Mouse (Mus musculus) testis, postnatal 10 days (tissue): ENCODE data around the gene Letm1.
A peak's percentile ranks its signal among the peaks of the same experiment; 100 is the strongest.

ENCODE experiments used
- DNase-seq: peaks from one replicate; pipeline ENCODE4 v3.0.0; 2021; ENCODE audit warnings: low spot score

Letm1 gene

DNA sequence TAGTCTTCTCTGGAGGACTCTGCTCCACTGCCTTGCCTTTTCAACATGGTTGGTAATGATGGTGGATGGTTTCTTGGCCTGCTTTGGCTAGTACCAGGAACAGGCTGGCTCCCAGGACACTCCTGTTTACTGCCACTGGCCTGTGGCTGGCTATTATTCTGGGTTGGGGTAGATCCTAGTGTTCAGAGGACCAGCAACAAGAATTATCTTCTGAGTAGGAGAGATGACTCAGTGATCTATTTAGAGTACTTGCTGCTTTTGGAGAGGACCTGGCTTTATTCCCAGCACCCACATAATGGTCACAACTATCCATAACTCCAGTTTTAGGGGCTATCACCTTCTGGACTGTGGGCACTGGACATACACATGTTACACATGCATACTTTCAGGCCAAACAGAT is 44.3 kb downstream of the Letm1 start:
- no peak for DNase-seq

- DNase-seq: peak; percentile 87
Measured at GRCm38 (mm10) chr5:33737903-33738321, 44.7 kb downstream of the Letm1 start.

GRCm38 (mm10) chr5:33736230-33736629 is 46.4 kb downstream of the Letm1 start:
- DNase-seq: no peak

DNA sequence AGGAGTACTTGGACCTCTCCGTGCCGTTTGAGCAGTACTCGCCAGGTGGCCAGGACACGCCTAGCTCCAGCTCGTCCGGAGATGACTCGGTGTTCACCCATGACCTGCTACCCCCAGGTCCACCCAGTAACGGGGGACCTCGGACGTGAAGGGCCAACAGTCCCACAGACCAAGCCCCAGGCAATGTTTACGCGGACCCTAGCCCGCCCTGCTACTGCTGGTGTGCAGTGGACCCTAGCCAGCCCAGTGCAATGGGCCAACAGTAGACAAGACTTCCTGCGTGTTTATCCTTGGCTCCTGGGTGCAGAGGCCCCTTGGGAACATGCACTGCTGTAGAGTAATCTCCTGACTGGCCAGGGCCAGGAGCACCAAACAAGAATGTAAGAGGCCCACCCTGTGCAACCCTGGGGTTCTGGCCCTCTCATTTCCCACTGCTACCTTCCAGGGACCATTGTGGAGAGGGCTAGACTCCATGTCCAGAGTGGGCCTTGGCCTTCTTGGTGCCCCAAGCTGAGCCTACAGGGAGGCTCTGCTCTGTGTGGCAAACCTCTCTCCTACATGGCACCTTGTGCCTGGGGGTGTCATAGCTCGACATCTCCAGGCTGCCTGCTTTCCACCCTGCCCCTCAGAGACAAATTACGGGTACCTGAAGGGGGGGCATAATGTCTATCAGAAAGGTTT is 47.1 kb downstream of the Letm1 start:
- no peak for DNase-seq

GRCm38 (mm10) chr5:33733837-33734236 is 48.8 kb downstream of the Letm1 start:
- no peak for DNase-seq

DNA sequence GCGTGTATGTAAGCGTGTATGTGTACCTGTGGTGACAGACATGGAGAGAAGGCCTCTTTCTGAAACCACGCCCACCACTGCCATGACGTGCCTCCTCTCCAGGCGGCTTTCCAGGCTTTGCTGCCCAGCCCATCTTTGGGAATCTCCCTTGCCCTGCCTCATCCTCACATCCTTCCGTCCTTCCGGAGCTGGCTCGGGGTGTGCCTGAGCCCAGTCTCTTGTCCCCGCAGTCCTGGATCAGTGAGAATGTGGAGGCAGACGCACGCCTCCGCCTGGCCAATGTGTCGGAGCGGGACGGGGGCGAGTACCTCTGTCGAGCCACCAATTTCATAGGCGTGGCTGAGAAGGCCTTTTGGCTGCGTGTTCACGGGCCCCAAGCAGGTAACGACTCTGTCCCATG is 51.6 kb downstream of the Letm1 start:
- no peak for DNase-seq

GRCm38 (mm10) chr5:33730516-33730915 is 52.1 kb downstream of the Letm1 start:
- DNase-seq: no peak

- peak; percentile 33 for DNase-seq
Measured at GRCm38 (mm10) chr5:33728841-33729240, 53.8 kb downstream of the Letm1 start.

DNA sequence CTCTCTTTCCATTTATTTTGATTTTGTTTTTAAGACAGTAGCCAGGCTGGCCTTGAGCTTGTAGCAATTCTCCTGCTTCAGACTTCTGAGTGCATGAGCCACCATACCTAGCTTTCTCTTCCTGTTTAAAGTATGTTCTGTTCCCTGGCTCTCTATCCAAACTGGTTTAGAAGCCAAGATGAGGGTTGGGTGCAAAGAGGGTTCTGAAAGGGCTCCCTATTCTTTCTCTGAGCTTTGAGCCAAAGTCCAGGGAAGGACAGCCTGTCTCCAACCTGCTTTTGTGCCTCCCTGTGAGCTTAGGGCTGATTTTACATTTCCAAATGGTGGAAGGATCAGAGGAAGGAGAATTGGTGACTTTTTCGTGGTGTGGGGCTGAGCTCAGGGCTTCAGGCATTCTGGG is 55.7 kb downstream of the Letm1 start:
- no peak for DNase-seq

- no peak for DNase-seq
Measured at GRCm38 (mm10) chr5:33726081-33726647, 56.5 kb downstream of the Letm1 start.

- no peak for DNase-seq
Measured at GRCm38 (mm10) chr5:33723641-33724465, 58.8 kb downstream of the Letm1 start.

DNA sequence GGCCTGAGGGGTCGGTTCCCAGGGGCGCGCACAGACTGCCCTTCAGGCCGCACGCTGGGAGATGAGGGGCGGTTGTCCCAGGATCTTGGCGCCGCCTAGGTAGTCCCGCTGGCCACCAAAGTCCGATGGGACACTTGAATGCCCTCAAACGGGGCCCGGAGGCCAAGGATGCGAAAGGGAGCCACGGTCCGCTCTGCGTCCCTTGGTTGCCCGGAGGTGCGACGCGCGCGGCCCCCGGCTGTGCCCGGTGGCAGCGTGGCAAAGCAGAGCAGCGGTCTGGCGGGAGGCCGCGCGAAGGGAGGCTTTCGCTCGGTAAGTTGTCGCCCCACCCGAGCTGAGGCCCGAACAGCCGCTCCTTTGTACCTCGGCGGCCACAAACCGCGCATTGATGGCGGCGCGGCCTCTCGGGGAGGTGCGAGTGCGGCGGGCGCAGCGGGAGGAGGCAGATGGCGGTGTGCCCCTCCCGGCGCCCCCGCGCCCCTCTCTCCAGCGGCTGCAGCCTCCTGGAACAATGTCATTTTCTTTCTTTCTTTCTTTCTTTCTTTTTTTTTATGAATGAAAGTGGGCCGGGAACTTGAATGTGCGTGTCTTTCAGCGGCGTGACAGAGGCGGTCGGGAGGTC is 59.5 kb downstream of the Letm1 start:
- no peak for DNase-seq

DNA sequence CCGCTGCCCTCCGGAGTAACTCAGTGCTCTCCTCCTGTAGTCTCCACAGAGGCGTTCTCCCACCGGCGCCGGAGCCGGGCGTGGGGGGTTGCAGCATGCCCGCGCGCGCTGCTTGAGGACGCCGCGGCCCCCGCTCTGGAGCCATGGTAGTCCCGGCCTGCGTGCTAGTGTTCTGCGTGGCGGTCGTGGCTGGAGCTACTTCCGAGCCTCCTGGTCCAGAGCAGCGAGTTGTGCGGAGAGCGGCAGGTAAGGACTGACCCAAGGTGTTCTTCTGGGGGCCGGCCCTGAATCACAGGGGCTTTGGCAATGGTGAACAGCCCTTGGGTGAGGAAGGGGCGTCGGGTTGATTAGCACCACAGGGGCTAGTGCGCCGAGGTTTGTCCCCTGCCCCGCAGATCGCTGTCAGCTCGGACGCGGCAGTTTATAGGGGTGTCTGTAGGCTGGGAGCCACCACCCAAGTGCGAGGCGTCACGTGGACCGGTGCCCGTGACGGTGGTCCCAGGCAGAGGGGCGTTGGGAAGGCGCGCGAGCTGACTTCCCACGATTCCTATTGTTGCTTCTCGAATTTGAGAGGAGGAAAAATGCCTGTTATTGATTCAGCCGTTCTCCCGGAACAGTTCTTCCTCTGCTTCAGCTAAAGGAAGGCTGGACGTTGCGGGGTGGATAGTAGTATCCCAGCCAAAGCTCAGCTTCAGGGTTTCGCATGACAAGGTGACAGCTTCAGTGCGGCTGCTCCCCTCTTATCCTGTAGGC is 60.2 kb downstream of the Letm1 start:
- no peak for DNase-seq

- peak; percentile 78 for DNase-seq
Measured at GRCm38 (mm10) chr5:33721541-33722265, 60.9 kb downstream of the Letm1 start, which contains the start of gene Fgfr3. TSS of gene Fgfr3 (plus strand) at chr5:33721674.

GRCm38 (mm10) chr5:33720852-33721490 is 61.6 kb downstream of the Letm1 start:
- DNase-seq: no peak

- DNase-seq: no peak
Measured at GRCm38 (mm10) chr5:33718460-33718859, 64.2 kb downstream of the Letm1 start.

GRCm38 (mm10) chr5:33716467-33716866 is 66.2 kb downstream of the Letm1 start:
- no peak for DNase-seq

DNA sequence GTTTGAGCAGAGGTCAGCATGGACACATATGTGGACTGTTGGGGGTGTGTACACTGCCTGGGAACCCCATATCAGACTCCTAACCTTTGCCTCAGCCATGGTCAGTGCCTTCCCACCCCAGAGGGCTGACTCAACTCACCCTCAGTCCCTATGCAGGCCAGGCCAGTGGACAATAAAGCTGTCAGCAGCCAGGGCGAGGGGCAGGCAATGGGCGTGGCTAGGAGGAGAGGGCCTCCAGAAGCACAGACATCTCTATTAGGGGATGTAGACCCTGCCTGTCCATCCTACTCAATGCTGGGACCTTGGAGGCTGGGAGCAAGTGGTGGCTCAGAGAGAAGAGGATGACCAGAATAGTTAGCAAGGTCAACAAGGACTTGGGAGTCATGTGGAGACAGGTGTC is 67.4 kb downstream of the Letm1 start:
- DNase-seq: no peak

DNA sequence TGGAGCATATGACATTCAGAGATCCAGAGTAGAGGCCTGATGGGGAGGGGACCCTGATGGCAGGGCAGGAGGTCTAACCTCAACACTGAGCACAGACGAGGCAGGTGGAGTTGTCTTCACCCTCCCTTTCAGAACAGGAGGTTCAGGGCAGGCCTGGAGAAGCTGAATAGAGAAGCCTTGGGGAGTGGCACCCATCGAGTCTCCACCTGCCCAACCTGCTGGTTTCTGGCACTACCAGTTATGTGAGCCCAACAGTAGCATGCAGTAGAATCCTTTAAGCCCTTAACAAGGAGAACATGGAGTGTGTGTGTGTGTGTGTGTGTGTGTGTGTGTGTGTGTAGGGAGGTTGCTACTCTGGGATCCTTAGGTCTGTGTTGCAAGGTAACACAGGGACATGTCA is 70.1 kb downstream of the Letm1 start:
- no peak for DNase-seq

DNA sequence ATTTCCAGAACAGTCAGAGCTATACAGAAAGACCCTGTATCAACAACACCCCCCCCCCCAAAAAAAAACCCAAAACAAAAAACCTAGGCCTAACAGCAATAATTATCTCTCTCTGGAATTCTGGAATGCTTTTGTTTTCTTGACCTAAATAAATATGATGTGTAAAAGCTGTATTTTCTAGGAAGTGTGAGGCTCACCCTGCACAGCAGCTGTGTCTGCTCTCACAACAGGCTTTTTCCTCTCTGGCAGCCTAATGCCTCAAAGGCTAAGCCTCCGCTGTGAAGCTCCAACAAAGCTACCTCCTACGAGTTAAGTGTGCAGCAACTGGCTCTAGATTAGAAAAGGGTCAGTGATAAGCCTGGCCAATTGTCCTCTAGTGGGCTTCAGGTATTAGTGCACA is 73.6 kb downstream of the Letm1 start:
- DNase-seq: no peak

GRCm38 (mm10) chr5:33707163-33707562 is 75.5 kb downstream of the Letm1 start:
- DNase-seq: no peak
